Mouse (Mus musculus): ENCODE measurements at regions not wholly inside any gene's neighbourhood (a gene's known extent, or its start where the extent isn't known, plus 50 kb on each side); places are given as distances from the start of the nearest gene placed in this dataset.

DNA sequence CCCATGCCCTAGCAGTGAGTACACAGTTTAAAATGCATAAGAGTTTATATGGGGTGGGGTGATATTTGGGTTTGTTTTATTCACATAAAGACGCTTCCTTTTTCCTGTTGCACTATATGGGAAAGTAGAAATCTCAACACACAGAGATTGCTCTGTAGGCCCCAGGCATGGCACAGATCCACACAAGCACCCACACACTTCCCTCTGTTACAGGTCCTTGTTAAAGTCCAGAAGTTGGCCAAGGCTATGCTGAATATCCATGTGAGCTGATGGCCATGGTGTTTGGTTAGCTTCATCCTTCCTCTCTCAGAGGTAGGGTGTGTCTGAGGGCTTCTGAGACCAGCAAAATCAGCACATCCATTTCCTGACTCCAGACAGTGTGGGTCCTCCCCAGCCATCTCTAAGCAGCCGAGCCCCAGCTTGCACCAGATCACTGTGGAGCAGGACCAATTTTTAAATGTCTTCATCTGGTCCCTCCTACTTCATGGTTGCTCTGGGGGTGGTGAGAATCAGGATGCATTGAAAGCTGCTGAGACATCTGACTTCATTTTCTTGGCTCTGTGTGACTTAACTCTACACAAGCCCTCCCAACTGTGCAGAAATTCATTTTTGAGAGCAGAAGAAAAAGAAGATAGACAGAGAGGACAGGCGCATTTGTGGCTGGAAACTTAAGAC, 360.3 kb upstream of the Nr3c2 start:
- no peak for DNase-seq (ENCODE audit: low read depth, low spot score)

DNA sequence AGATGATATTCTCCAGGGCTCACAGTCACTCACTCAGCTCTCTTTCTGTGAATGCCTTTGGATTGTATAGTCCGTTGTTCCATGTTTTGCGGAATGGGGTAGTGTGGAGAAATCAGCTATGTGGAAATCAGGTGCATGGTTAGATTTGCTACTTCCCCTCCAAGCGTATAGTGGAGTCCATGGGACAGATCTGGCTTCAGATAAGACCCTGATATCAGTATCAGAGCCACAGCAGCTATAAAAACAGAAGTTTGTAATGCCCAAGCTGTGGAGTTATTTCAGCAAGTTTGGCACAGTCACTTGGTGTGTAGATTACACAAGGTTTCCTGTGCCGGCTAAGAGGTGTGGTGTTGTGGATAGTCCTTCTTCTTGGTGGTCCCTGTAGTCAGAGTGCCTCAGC, 359.6 kb upstream of the Nr3c2 start:
- DNase-seq (ENCODE audit: low read depth, low spot score), result no peak

DNA sequence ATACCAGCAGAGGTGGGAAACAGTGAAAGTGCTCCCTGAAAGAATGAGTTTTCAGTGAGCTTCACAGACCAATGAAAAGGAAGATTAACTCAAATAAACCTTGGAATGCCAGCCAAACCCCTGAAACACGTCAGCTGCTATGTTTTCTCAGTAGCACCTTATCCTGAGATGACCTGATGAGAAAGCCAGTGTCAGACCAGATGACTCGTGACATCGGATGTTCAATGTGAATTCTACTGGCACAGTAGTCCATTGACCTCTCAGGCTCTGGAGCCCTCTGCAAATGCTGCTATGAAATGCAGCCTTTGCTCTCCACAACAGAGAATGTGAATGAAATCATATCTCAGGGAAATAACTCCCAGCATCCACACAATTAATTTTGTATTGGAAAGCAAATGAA, 358.6 kb upstream of the Nr3c2 start:
- peak; percentile 3 for DNase-seq (ENCODE audit: low read depth, low spot score)

DNA sequence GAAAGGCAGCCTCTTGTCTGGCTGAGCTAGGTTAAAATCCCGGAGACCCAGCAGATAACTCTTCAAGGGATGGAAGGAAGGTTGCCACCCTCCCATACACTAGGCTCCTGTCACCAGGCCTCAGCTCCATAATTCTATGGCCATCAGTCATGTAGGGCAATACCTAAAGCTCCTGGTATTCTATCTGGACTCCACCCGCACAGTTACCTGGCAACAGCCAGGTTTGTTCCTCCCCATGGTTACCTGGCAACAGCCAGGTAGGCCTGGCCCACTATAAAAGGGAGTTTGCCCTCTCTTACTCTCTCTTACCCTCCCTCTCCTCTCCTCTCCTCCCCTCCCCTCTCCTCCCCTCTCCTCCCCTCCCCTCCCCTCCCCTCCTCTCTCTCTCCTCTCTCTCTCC, 347.6 kb upstream of the Nr3c2 start:
- no peak for DNase-seq (ENCODE audit: low read depth, low spot score)

DNA sequence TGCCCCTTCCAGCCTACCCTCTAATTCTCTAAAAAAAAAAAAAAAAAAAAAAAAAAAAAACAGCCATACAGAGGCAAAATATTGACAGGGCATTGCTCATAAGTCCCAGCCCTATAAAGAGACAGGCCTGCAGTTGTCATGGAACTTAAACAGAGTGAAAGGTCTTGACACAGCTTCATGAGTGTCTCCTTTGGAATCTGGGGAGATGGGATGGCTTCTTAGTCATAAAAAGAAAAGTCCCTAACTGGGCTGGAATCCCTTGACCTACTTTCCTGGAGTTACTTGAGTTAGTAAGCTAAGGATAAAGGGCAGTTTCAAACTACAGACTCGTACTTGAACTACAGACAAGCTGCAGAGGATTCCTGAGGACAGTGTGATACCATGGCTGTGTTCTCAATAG, 297.7 kb upstream of the Nr3c2 start:
- DNase-seq (ENCODE audit: low read depth, low spot score), result peak; percentile 58

DNA sequence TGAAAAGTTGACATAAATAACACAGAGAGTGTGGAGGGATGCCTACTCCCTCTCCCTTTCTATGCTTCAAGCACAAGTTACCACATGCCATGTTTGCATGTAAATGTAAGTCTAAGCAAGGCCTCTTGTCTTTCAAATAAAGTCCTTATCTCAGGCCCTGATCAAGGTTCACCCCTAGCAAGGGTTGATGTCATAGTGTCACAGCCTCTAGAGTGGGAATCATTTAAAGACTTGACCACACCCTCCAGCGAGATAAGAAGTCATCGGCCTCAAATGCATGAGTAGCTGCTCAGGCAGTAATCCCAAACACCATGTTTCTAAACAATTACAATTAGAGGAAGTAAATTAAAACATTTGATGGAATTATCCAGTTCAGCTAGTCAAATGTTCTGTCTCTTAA, 280.5 kb upstream of the Nr3c2 start:
- no peak for DNase-seq (ENCODE audit: low read depth, low spot score)

DNA sequence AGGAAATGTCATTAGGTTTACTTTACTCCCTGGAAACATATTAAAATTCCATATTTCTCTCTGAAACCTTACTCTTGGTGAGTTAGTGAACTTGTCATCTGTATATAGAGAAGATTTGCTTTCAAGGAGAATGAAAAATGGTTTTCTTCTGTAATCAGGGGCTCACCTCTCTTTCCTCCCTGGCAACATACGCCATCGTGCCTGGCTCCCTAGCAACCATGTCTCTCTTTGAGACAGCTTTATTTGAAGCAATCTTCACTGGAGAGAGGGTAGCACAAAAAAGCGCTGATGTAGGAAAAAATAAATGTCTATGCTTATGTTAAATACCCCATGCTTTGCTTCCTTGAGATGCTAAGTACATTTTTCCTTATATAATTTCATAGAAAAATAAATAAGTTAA, 278.4 kb upstream of the Nr3c2 start:
- DNase-seq (ENCODE audit: low read depth, low spot score), result no peak

DNA sequence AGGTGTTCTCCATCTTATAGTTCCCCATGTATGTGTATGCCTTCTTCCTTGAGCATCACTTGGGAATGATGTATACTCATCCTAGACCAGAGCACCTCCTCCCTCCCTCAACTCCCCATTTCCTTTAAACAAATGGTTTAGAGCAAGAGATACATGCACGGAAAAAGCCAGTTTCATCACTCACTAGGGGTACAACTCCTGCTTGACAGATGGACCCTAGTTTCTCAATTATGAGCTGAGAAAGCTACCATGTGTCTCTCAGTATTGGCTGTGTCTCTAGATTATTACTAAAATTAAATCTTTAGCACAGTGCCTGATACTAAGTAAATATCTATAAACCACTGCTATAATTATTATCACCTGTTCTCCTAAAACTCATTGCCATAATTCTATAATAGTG, 266.2 kb upstream of the Nr3c2 start:
- DNase-seq (ENCODE audit: low read depth, low spot score), result no peak
